Mouse (Mus musculus): ENCODE measurements around the gene Actr2. TPM values are rescaled to one million over a fixed set of nuclear protein-coding genes. Genes with fewer than 3 reads are reported as not detected.
"Not testable (repeated sequence)": the region's sequence is repeated elsewhere in the genome, so short reads cannot be mapped to it uniquely, and the experiment has no call there.

The Actr2 gene
- polyA plus RNA-seq, 1 experiment from 2014 or later: 86.7 TPM

GRCm38 (mm10) chr11:20066106-20066505, 46.6 kb downstream of the Actr2 start:
- 100% methylated on average over 1 of the region's 1 CpGs for WGBS
- H3K9ac ChIP-seq (ENCODE audit: low read depth, low read length): no peak overlapping the region

GRCm38 (mm10) chr11:20064926-20065325, 47.8 kb downstream of the Actr2 start:
- ATAC-seq (ENCODE audit: low FRiP score): no peak
- 0 out of 2 replicates have a peak, but pooled peaks cover 2% of the 10 kb centered on the region for H3K36me3 ChIP-seq (ENCODE audit: control insufficient read depth, insufficient read depth, low read length)
- H3K4me2 ChIP-seq (replicated peaks; ENCODE audit: low read depth, low read length): no peak overlapping the region

More at GRCm38 (mm10) chr11:20066106-20066505, 46.6 kb downstream of the Actr2 start:
- Histone ChIP-seq H3K27me3 (ENCODE audit: control insufficient read depth, insufficient read depth, low read length) (no peaks in the 10 kb centered on the region), H3K9me3 (ENCODE audit: control insufficient read depth, low read length) (no peaks in the 10 kb centered on the region), H3K4me2 (replicated peaks; ENCODE audit: low read depth, low read length) (no peak overlapping the region), H3K27ac (ENCODE audit: low read depth, low read length) (no peak overlapping the region), H3K4me1 (replicated peaks; ENCODE audit: control insufficient read depth, insufficient read depth, low read length) (no peaks in the 10 kb centered on the region), H3K4me3 (ENCODE audit: low read depth, low read length) (no peak overlapping the region), H3K36me3 (ENCODE audit: control insufficient read depth, insufficient read depth, low read length) (0 out of 2 replicates have a peak, but pooled peaks cover 2% of the 10 kb centered on the region)
- DNase-seq (ENCODE audit: low spot score) (no peak), ATAC-seq (ENCODE audit: low FRiP score) (no peak)

GRCm38 (mm10) chr11:20064086-20064485, 48.6 kb downstream of the Actr2 start:
- not testable (repeated sequence) for H3K4me1 ChIP-seq (replicated peaks; ENCODE audit: control insufficient read depth, insufficient read depth, low read length); H3K4me2 ChIP-seq (replicated peaks; ENCODE audit: low read depth, low read length); H3K4me3 ChIP-seq (ENCODE audit: low read depth, low read length); H3K36me3 ChIP-seq (ENCODE audit: control insufficient read depth, insufficient read depth, low read length); DNase-seq (ENCODE audit: low spot score); H3K27ac ChIP-seq (ENCODE audit: low read depth, low read length); H3K9ac ChIP-seq (ENCODE audit: low read depth, low read length); H3K27me3 ChIP-seq (ENCODE audit: control insufficient read depth, insufficient read depth, low read length); H3K9me3 ChIP-seq (ENCODE audit: control insufficient read depth, low read length); ATAC-seq (ENCODE audit: low FRiP score)
- 15% methylated on average over 2 of the region's 2 CpGs for WGBS

More at GRCm38 (mm10) chr11:20064926-20065325, 47.8 kb downstream of the Actr2 start:
- H3K4me1 ChIP-seq (replicated peaks; ENCODE audit: control insufficient read depth, insufficient read depth, low read length): no peaks in the 10 kb centered on the region
- no peak overlapping the region for H3K27ac ChIP-seq (ENCODE audit: low read depth, low read length)
- no peaks in the 10 kb centered on the region for H3K9me3 ChIP-seq (ENCODE audit: control insufficient read depth, low read length)
- H3K4me3 ChIP-seq (ENCODE audit: low read depth, low read length): no peak overlapping the region
- no peak overlapping the region for H3K9ac ChIP-seq (ENCODE audit: low read depth, low read length)
- no peak for DNase-seq (ENCODE audit: low spot score)
- H3K27me3 ChIP-seq (ENCODE audit: control insufficient read depth, insufficient read depth, low read length): no peaks in the 10 kb centered on the region
- WGBS: 87% methylated on average over 2 of the region's 2 CpGs

- not testable (repeated sequence) for ATAC-seq (ENCODE audit: low FRiP score); DNase-seq (ENCODE audit: low spot score)
- 91% methylated on average over 9 of the region's 9 CpGs for WGBS
These were observed 49.9 kb downstream of the Actr2 start for GRCm38 (mm10) chr11:20062801-20063200.

GRCm38 (mm10) chr11:20059736-20060135, 53.0 kb downstream of the Actr2 start:
- ATAC-seq (ENCODE audit: low FRiP score): no peak
- no peak overlapping the region for H3K27ac ChIP-seq (ENCODE audit: low read depth, low read length)
- no peak overlapping the region for H3K4me3 ChIP-seq (ENCODE audit: low read depth, low read length)
- 0 out of 2 replicates have a peak, but pooled peaks cover 6% of the 10 kb centered on the region for H3K36me3 ChIP-seq (ENCODE audit: control insufficient read depth, insufficient read depth, low read length)
- H3K9ac ChIP-seq (ENCODE audit: low read depth, low read length): no peak overlapping the region
- no peak overlapping the region for H3K4me2 ChIP-seq (replicated peaks; ENCODE audit: low read depth, low read length)
- no peak for DNase-seq (ENCODE audit: low spot score)
- no peaks in the 10 kb centered on the region for H3K4me1 ChIP-seq (replicated peaks; ENCODE audit: control insufficient read depth, insufficient read depth, low read length)
- WGBS: 92% methylated on average over 3 of the region's 3 CpGs
- H3K27me3 ChIP-seq (ENCODE audit: control insufficient read depth, insufficient read depth, low read length): no peaks in the 10 kb centered on the region
- H3K9me3 ChIP-seq (ENCODE audit: control insufficient read depth, low read length): no peaks in the 10 kb centered on the region

More at GRCm38 (mm10) chr11:20062801-20063200, 49.9 kb downstream of the Actr2 start:
- H3K27ac ChIP-seq (ENCODE audit: low read depth, low read length); H3K36me3 ChIP-seq (ENCODE audit: control insufficient read depth, insufficient read depth, low read length); H3K9ac ChIP-seq (ENCODE audit: low read depth, low read length); H3K4me2 ChIP-seq (replicated peaks; ENCODE audit: low read depth, low read length); H3K9me3 ChIP-seq (ENCODE audit: control insufficient read depth, low read length); H3K4me1 ChIP-seq (replicated peaks; ENCODE audit: control insufficient read depth, insufficient read depth, low read length); H3K27me3 ChIP-seq (ENCODE audit: control insufficient read depth, insufficient read depth, low read length); H3K4me3 ChIP-seq (ENCODE audit: low read depth, low read length): not testable (repeated sequence)

- Histone ChIP-seq H3K36me3 (ENCODE audit: control insufficient read depth, insufficient read depth, low read length) (0 out of 2 replicates have a peak, but pooled peaks cover 6% of the 10 kb centered on the region), H3K27me3 (ENCODE audit: control insufficient read depth, insufficient read depth, low read length) (no peaks in the 10 kb centered on the region), H3K9me3 (ENCODE audit: control insufficient read depth, low read length) (no peaks in the 10 kb centered on the region), H3K4me3 (ENCODE audit: low read depth, low read length) (no peak overlapping the region), H3K4me1 (replicated peaks; ENCODE audit: control insufficient read depth, insufficient read depth, low read length) (no peaks in the 10 kb centered on the region), H3K4me2 (replicated peaks; ENCODE audit: low read depth, low read length) (no peak overlapping the region), H3K9ac (ENCODE audit: low read depth, low read length) (no peak overlapping the region), H3K27ac (ENCODE audit: low read depth, low read length) (no peak overlapping the region)
- DNase-seq (ENCODE audit: low spot score) (no peak), ATAC-seq (ENCODE audit: low FRiP score) (no peak)
- WGBS: 91% methylated on average over 2 of the region's 2 CpGs
These were observed 55.3 kb downstream of the Actr2 start for GRCm38 (mm10) chr11:20057429-20057828.

GRCm38 (mm10) chr11:20056168-20056567, 56.5 kb downstream of the Actr2 start:
- H3K9me3 ChIP-seq (ENCODE audit: control insufficient read depth, low read length): no peaks in the 10 kb centered on the region
- 0 out of 2 replicates have a peak, but pooled peaks cover 6% of the 10 kb centered on the region for H3K36me3 ChIP-seq (ENCODE audit: control insufficient read depth, insufficient read depth, low read length)
- no peak overlapping the region for H3K4me3 ChIP-seq (ENCODE audit: low read depth, low read length)
- 85% methylated on average over 1 of the region's 1 CpGs for WGBS
- no peak overlapping the region for H3K27ac ChIP-seq (ENCODE audit: low read depth, low read length)
- H3K4me2 ChIP-seq (replicated peaks; ENCODE audit: low read depth, low read length): no peak overlapping the region
- no peak for DNase-seq (ENCODE audit: low spot score)
- no peaks in the 10 kb centered on the region for H3K4me1 ChIP-seq (replicated peaks; ENCODE audit: control insufficient read depth, insufficient read depth, low read length)
- no peak for ATAC-seq (ENCODE audit: low FRiP score)
- no peak overlapping the region for H3K9ac ChIP-seq (ENCODE audit: low read depth, low read length)
- no peaks in the 10 kb centered on the region for H3K27me3 ChIP-seq (ENCODE audit: control insufficient read depth, insufficient read depth, low read length)

GRCm38 (mm10) chr11:20054617-20055016, 58.1 kb downstream of the Actr2 start:
- ATAC-seq (ENCODE audit: low FRiP score) (no peak), DNase-seq (ENCODE audit: low spot score) (no peak)
- Histone ChIP-seq H3K4me3 (ENCODE audit: low read depth, low read length) (no peak overlapping the region), H3K9me3 (ENCODE audit: control insufficient read depth, low read length) (no peaks in the 10 kb centered on the region), H3K4me1 (replicated peaks; ENCODE audit: control insufficient read depth, insufficient read depth, low read length) (no peaks in the 10 kb centered on the region), H3K27me3 (ENCODE audit: control insufficient read depth, insufficient read depth, low read length) (no peaks in the 10 kb centered on the region), H3K9ac (ENCODE audit: low read depth, low read length) (no peak overlapping the region), H3K4me2 (replicated peaks; ENCODE audit: low read depth, low read length) (no peak overlapping the region), H3K36me3 (ENCODE audit: control insufficient read depth, insufficient read depth, low read length) (0 out of 2 replicates have a peak, but pooled peaks cover 6% of the 10 kb centered on the region), H3K27ac (ENCODE audit: low read depth, low read length) (no peak overlapping the region)
- 57% methylated on average over 5 of the region's 5 CpGs for WGBS

- H3K27ac ChIP-seq (ENCODE audit: low read depth, low read length): no peak overlapping the region
- WGBS: 84% methylated on average over 3 of the region's 3 CpGs
These were observed 58.8 kb downstream of the Actr2 start for GRCm38 (mm10) chr11:20053951-20054350.

More at GRCm38 (mm10) chr11:20053951-20054350, 58.8 kb downstream of the Actr2 start:
- 0 out of 2 replicates have a peak, but pooled peaks cover 6% of the 10 kb centered on the region for H3K36me3 ChIP-seq (ENCODE audit: control insufficient read depth, insufficient read depth, low read length)
- H3K9me3 ChIP-seq (ENCODE audit: control insufficient read depth, low read length): no peaks in the 10 kb centered on the region
- H3K4me3 ChIP-seq (ENCODE audit: low read depth, low read length): no peak overlapping the region
- no peak overlapping the region for H3K9ac ChIP-seq (ENCODE audit: low read depth, low read length)
- no peaks in the 10 kb centered on the region for H3K4me1 ChIP-seq (replicated peaks; ENCODE audit: control insufficient read depth, insufficient read depth, low read length)
- no peaks in the 10 kb centered on the region for H3K27me3 ChIP-seq (ENCODE audit: control insufficient read depth, insufficient read depth, low read length)
- no peak for DNase-seq (ENCODE audit: low spot score)
- H3K4me2 ChIP-seq (replicated peaks; ENCODE audit: low read depth, low read length): no peak overlapping the region
- ATAC-seq (ENCODE audit: low FRiP score): no peak
